Mouse (Mus musculus) small intestine, adult 2 months (tissue): ENCODE measurements at regions not wholly inside any gene's neighbourhood (a gene's known extent, or its start where the extent isn't known, plus 50 kb on each side); places are given as distances from the start of the nearest gene placed in this dataset.

Experiments
- CTCF ChIP-seq: fragments of 200-500 bp; IDR thresholded peaks from 2 replicates; pipeline ENCODE4 v1.5.1; 2012; ENCODE audit warnings: low read depth, mild to moderate bottlenecking, control low read depth, inconsistent platforms, low read length, moderate library complexity, mixed read lengths; ENCODE audit not compliant: insufficient replicate concordance, insufficient read length; ENCODE audit errors: extremely low read depth
- POLR2A ChIP-seq: fragments of 200-500 bp; IDR thresholded peaks from 2 replicates; pipeline ENCODE4 v1.6.1; 2012; ENCODE audit warnings: low read depth, mild to moderate bottlenecking, control low read depth, inconsistent platforms, low read length, moderate library complexity

- no peak for TF ChIP-seq CTCF
- no peak for TF ChIP-seq POLR2A
These were observed 328.9 kb upstream of the Tnp1 start for GRCm38 (mm10) chr1:73344587-73344986.
